Mouse (Mus musculus) CH12.LX (cell line): ENCODE results near the gene Cdc14a. TPM values are rescaled to one million over a fixed set of nuclear protein-coding genes. Genes with fewer than 3 reads are reported as not detected.

ENCODE experiments used
- DNase-seq: peaks from one replicate; pipeline ENCODE4 v3.0.0-alpha.2; 2013; ENCODE audit errors: extremely low read depth
- H3K27ac ChIP-seq: 2 replicates; pipeline ENCODE4 v1.5.1; 2012; ENCODE audit warnings: low read depth, mild to moderate bottlenecking, control low read depth, moderate library complexity; ENCODE audit not compliant: insufficient read depth
- H3K27me3 ChIP-seq: replicated peaks from 2 replicates; pipeline ENCODE3; 2012; ENCODE audit warnings: inconsistent platforms
- H3K36me3 ChIP-seq, 2 experiments: replicated peaks in 1 of 2; 2 replicates each; pipeline versions ENCODE3 to v1.6.1; 2012; ENCODE audit warnings: inconsistent platforms in 1 of 2, low read length in 1 of 2, mild to moderate bottlenecking in 1 of 2, mixed read lengths in 1 of 2, moderate library complexity in 1 of 2; ENCODE audit not compliant: control insufficient read depth in 1 of 2, insufficient read depth in 1 of 2
- H3K4me1 ChIP-seq, 2 experiments: 2 replicates each; pipeline ENCODE4 v1.6.1; 2012; ENCODE audit warnings: inconsistent platforms in 1 of 2, moderate library complexity in 1 of 2; ENCODE audit not compliant: insufficient read depth in 2 of 2, control insufficient read depth in 1 of 2
- H3K4me2 ChIP-seq: 2 replicates; pipeline ENCODE4 v1.6.1; 2012; ENCODE audit warnings: low read depth, mild to moderate bottlenecking, control low read depth; ENCODE audit not compliant: poor library complexity, insufficient read depth, severe bottlenecking
- H3K4me3 ChIP-seq, 3 experiments: fragments of 150-350 bp in 1 of 3; sonication (generic) in 1 of 3; replicated peaks in 1 of 3; 2 replicates each; pipeline versions ENCODE3 to v1.5.1; 2011 to 2012; ENCODE audit warnings: low read depth in 2 of 3, low read length in 2 of 3, mild to moderate bottlenecking in 2 of 3, moderate library complexity in 2 of 3, control low read depth in 1 of 3, improper control_type of control experiment in 1 of 3, inconsistent platforms in 1 of 3, mixed read lengths in 1 of 3; ENCODE audit not compliant: poor library complexity in 1 of 3
- H3K79me2 ChIP-seq: replicated peaks from 2 replicates; pipeline ENCODE4 v1.6.1; 2012; ENCODE audit warnings: mild to moderate bottlenecking, moderate library complexity; ENCODE audit not compliant: control insufficient read depth, poor library complexity, insufficient read depth, severe bottlenecking; ENCODE audit errors: extremely low read depth
- H3K9ac ChIP-seq: 2 replicates; pipeline ENCODE4 v1.6.1; 2012; ENCODE audit warnings: low read depth, mild to moderate bottlenecking, control low read depth, moderate library complexity; ENCODE audit not compliant: insufficient read depth
- H3K9me3 ChIP-seq: replicated peaks from 2 replicates; pipeline ENCODE3; 2012; ENCODE audit warnings: low read length, inconsistent platforms, mixed read lengths
- CHD1 ChIP-seq: IDR thresholded peaks from 2 replicates; pipeline ENCODE4 v1.6.1; 2012; ENCODE audit warnings: low read depth, low read length, improper control_type of control experiment, inconsistent platforms
- ELF1 ChIP-seq: IDR thresholded peaks from 2 replicates; pipeline ENCODE4 v1.6.1; 2014; ENCODE audit warnings: low read depth, mild to moderate bottlenecking, inconsistent platforms, low read length, improper control_type of control experiment
- EP300 ChIP-seq: IDR thresholded peaks from 2 replicates; pipeline ENCODE4 v1.6.1; 2011; ENCODE audit warnings: low read length, improper control_type of control experiment
- GABPA ChIP-seq: IDR thresholded peaks from 2 replicates; pipeline ENCODE4 v1.6.1; 2012; ENCODE audit warnings: low read depth, low read length, improper control_type of control experiment, inconsistent platforms; ENCODE audit not compliant: insufficient replicate concordance
- IRF4 ChIP-seq: IDR thresholded peaks from 2 replicates; pipeline ENCODE4 v1.6.1; 2014; ENCODE audit warnings: low read depth, mild to moderate bottlenecking, inconsistent platforms, low read length, improper control_type of control experiment
- JUND ChIP-seq: conservative IDR thresholded peaks from 2 replicates; pipeline ENCODE4 v1.6.1; 2011; ENCODE audit warnings: low read depth, low read length, improper control_type of control experiment
- MAFK ChIP-seq: IDR thresholded peaks from 2 replicates; pipeline ENCODE4 v1.6.1; 2011; ENCODE audit warnings: low read length, improper control_type of control experiment; ENCODE audit not compliant: insufficient replicate concordance
- MAX ChIP-seq: IDR thresholded peaks from 2 replicates; pipeline ENCODE4 v1.6.1; 2011; ENCODE audit warnings: low read length, improper control_type of control experiment
- SIN3A ChIP-seq: IDR thresholded peaks from 2 replicates; pipeline ENCODE4 v1.6.1; 2012; ENCODE audit warnings: low read length, improper control_type of control experiment, inconsistent platforms
- TCF12 ChIP-seq: IDR thresholded peaks from 2 replicates; pipeline ENCODE4 v1.6.1; 2014; ENCODE audit warnings: low read depth, mild to moderate bottlenecking, inconsistent platforms, low read length, improper control_type of control experiment
- UBTF ChIP-seq: IDR thresholded peaks from 2 replicates; pipeline ENCODE4 v1.6.1; 2012; ENCODE audit warnings: low read depth, mild to moderate bottlenecking, inconsistent platforms, low read length, improper control_type of control experiment, moderate library complexity
- USF1 ChIP-seq: IDR thresholded peaks from 2 replicates; pipeline ENCODE4 v1.6.1; 2014; ENCODE audit warnings: low read depth, mild to moderate bottlenecking, inconsistent platforms, low read length, improper control_type of control experiment
- ZMIZ1 ChIP-seq: IDR thresholded peaks from 2 replicates; pipeline ENCODE4 v1.6.1; 2012; ENCODE audit warnings: low read depth, mild to moderate bottlenecking, inconsistent platforms, low read length, improper control_type of control experiment
- dilution Hi-C: fragments of 300-500 bp; cut with MboI; formaldehyde crosslinking; loops from 2 replicates; pipeline ENCODE4 v1.14.3; 2020; ENCODE audit warnings: low sequenced_read_pairs; ENCODE audit not compliant: extremely low pct_unique_long_range_greater_than_20kb, extremely low pct_ligation_motif_present
- in situ Hi-C: fragments of 300-500 bp; cut with MboI; formaldehyde crosslinking; loops from 3 replicates; pipeline ENCODE4 v1.14.3; 2019; ENCODE audit warnings: low sequenced_read_pairs, low pct_ligation_motif_present, low pct_unique_long_range_greater_than_20kb, mixed read lengths
- polyA plus RNA-seq: library from polyadenylated mRNA; unstranded; fragments of >175 nt; gene quantifications from 2 replicates; pipeline ENCODE4 v1.2.1, GENCODE M21; 2012; ENCODE audit warnings: low read depth; ENCODE audit not compliant: insufficient read length
- total RNA-seq, 2 experiments: library from RNA; depleted of rRNA; stranded (reverse); fragments of 300-350 nt in 1 of 2; fragments of >200 nt in 1 of 2; gene quantifications; 2 replicates each; pipeline ENCODE4 v1.2.3; 2012 to 2014

Gene Cdc14a
- total and polyA plus RNA-seq, 3 experiments: 9.4 to 12.1 (median 9.8) TPM

DNA sequence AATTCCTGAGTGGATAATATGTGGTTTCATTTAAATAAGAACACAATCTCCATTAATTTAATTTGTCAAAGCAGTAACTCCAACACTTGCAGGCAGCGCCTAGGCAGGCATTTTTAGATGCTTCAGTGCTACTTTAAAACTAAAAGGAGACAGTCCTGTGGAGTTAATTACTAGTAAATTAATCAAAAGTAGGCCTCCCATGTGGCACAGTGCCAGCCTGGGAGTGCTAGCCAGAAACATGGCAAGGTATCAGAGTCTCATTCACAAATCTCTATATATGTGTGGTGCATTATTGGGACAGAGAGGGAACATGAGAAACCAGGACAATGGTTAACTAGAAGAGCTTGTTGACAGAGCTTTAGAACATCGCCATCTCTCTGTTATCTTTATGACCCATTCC is 174.8 kb downstream of the Cdc14a start:
- no peak overlapping the region for H3K4me3 ChIP-seq
- H3K9ac ChIP-seq: no peak overlapping the region
- no peaks in the 10 kb centered on the region for H3K27me3 ChIP-seq
- H3K4me2 ChIP-seq: no peak overlapping the region
- no peaks in the 10 kb centered on the region for H3K79me2 ChIP-seq
- in situ Hi-C loops (no loop called here), dilution Hi-C loops (no loop called here)
- peaks cover 7% of the 10 kb centered on the region for H3K9me3 ChIP-seq
- H3K4me1 ChIP-seq: no peaks in the 10 kb centered on the region
- DNase-seq: no peak
- TF ChIP-seq USF1: no peak
- no peak for TF ChIP-seq TCF12
- TF ChIP-seq ZMIZ1: no peak
- no peak for TF ChIP-seq ELF1
- no peak for TF ChIP-seq UBTF
- no peak for TF ChIP-seq SIN3A
- no peak for TF ChIP-seq CHD1
- no peak overlapping the region for H3K27ac ChIP-seq
- no peaks in the 10 kb centered on the region for H3K36me3 ChIP-seq

DNA sequence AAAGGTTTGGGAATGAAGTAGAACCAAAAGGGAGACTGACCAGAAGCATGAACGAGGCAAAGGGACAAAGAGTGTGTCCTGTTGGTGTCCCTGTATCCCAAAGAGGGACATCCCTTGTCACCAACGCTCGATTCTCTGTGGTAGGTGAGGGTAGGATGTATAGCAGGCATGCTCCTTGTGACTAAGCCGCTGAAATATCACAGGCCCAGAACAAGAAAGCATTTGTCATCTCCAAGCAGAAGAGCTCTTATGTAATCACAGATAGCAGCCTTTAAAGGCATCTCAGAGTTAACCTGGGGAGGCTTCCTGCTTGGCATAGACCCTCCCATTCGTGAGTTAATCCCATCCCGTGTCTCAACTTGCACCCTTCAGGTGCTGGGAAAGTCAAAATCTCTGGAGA is 179.4 kb downstream of the Cdc14a start:
- Histone ChIP-seq H3K4me2 (no peak overlapping the region), H3K27ac (no peak overlapping the region), H3K9me3 (no peaks in the 10 kb centered on the region), H3K27me3 (no peaks in the 10 kb centered on the region), H3K36me3 (no peaks in the 10 kb centered on the region), H3K9ac (no peak overlapping the region), H3K79me2 (no peaks in the 10 kb centered on the region), H3K4me3 (no peak overlapping the region), H3K4me1 (0 out of 4 replicates have a peak, but pooled peaks cover 0 to 3% of the 10 kb centered on the region in 2 experiments)
- dilution Hi-C loops (no loop called here), in situ Hi-C loops (no loop called here)
- no peak for TF ChIP-seq EP300
- no peak for DNase-seq

DNA sequence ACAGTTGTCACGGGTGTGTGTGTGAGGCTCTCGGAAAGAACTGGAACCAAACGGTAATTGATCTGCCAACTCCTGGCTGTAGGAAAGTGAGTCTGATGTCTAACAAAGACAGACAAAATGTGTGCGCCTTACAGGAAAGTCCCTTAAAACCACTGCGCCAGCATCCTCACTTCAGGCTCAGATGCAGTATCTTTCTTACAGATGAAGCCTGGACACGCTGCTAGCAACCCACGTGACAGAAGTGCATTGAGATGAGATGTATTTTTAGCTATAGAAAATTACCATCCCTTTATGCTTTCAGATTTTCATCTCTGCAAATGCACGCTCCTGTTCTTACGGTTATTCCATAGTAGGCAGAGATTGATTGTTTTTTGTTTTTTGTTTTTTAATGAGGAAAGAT is 181.1 kb downstream of the Cdc14a start:
- 0 out of 4 replicates have a peak, but pooled peaks cover 0 to 3% of the 10 kb centered on the region in 2 experiments for H3K4me1 ChIP-seq
- TF ChIP-seq MAX: no peak
- no peak for TF ChIP-seq JUND
- TF ChIP-seq GABPA: no peak
- no peak for TF ChIP-seq MAFK
- no peak for TF ChIP-seq IRF4
- no peak for TF ChIP-seq EP300
- TF ChIP-seq, all 38 proteins: peak for 0
- H3K36me3 ChIP-seq: no peaks in the 10 kb centered on the region
- H3K27me3 ChIP-seq: no peaks in the 10 kb centered on the region
- dilution Hi-C loops (no loop called here), in situ Hi-C loops (no loop called here)
- no peak overlapping the region for H3K4me3 ChIP-seq
- H3K27ac ChIP-seq: no peak overlapping the region
- H3K79me2 ChIP-seq: no peaks in the 10 kb centered on the region
- no peaks in the 10 kb centered on the region for H3K9me3 ChIP-seq
- H3K4me2 ChIP-seq: no peak overlapping the region
- H3K9ac ChIP-seq: no peak overlapping the region
- no peak for DNase-seq
